Mouse (Mus musculus) ovary, postnatal 14 days (tissue): ENCODE data around the gene Zfp677.
"Not testable (repeated sequence)": the region's sequence is repeated elsewhere in the genome, so short reads cannot be mapped to it uniquely, and the experiment has no call there.

ENCODE experiments used
- DNase-seq: peaks from one replicate; pipeline ENCODE4 v3.0.0; 2022; ENCODE audit warnings: low spot score

Gene Zfp677

DNA sequence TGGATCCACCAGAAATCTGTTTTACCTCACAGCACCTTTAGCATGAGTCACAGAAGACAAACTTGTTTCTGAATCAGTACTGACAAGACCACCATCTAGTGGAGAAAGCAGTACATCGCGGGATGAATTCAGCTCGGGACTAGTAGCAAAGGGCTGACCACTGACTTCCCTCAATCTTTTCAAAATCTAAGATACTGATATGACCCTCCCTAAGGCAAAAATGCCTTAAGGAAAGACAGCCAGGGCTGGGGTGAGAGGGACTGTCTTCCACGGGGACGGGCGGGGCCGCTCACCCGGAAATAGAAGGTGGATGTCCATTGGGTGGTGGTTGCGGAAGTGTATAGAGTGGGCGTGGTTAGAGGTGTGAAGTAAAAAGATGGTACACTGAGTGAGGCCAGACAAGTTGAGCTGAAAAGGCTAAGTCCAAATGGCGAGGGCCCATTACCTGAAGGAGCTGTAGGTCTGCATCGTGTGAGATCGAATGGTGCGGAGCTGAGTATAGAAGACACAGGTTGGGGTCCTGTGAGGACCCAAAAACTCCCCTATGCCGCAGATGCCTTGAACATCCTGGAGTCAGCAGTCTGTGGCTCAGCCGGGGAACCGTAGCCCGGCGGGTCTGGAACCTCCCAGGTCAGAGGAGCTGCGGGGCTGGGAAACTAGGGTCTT is at the start of gene Zfp677:
Gene Zfp677, plus strand, starts transcription at position 358 of the 666 bp plus-strand sequence.
- peak; percentile 42 for DNase-seq

- not testable (repeated sequence) for DNase-seq
Measured at GRCm38 (mm10) chr17:21368018-21368417, 15.5 kb upstream of the Zfp677 start.

- DNase-seq: no peak
Measured at GRCm38 (mm10) chr17:21369925-21370719, 13.4 kb upstream of the Zfp677 start.

- DNase-seq: no peak
Measured at GRCm38 (mm10) chr17:21375311-21375710, 8.2 kb upstream of the Zfp677 start.

DNA sequence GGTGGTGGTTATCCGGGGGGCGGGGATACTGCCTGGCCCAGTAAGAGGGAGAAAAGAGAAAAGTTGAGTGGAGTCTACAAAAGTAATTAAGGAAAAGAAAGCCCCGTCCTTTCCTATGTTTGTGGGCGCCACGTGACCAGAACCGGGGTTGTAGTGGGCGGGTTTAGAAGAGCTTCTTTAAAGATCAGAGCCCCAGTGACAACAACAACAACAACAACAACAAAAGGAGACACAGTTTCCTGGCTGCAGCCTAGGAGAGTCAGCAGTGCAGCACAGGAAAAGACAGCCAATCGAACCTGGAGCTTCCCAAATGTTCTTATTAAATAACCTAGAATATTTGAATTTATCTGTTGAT is 486 bp downstream of the Zfp677 start:
- DNase-seq: no peak

DNA sequence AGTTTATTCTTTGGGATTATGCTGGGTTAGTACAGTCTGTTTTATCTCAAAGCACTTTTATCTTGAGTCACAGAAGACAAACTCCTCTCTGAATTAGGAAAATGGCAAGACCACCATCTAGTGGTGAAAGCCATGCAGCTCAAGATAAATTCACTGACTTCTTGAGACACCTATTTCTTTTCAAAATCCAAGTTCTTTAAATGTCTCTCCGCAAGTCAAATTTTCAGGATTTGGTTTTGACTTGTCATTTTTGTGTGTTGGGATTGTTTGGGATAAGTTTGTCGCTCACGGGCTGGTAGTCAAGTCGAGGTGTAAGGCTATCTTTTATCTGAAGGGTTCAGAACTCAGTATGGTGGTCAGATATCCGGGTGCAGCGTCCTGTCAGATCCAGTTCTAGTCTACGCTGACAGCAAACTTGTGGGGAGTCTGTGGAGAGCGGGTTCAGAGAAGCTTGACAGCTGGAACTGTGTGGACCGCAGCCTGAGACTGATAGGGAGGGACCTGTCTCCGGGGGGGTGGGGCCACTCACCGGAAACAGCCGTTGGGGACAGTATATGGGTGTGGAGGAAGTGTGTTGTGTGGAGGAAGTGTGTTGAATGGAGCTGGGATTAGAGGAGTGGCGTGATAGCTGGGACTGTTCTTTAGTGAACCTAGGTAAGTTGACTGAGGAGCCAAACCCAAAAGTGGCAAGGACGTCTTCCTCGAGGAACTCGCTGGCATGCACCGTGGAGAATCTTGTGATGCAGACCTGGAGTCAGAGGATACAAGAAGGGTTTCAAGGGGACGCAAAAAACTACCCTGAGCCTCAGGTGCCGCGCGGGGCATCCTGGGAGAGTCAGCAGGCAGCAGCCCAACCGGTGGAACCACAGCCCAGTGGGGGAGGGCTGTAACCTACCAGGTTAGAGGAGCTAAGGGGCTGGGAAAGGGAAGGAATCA is 39.4 kb downstream of the Zfp677 start, which contains the start of gene Zfp54:
Gene Zfp54, plus strand, starts transcription at position 564 of the 936 bp plus-strand sequence.
- peak; percentile 33 for DNase-seq

DNA sequence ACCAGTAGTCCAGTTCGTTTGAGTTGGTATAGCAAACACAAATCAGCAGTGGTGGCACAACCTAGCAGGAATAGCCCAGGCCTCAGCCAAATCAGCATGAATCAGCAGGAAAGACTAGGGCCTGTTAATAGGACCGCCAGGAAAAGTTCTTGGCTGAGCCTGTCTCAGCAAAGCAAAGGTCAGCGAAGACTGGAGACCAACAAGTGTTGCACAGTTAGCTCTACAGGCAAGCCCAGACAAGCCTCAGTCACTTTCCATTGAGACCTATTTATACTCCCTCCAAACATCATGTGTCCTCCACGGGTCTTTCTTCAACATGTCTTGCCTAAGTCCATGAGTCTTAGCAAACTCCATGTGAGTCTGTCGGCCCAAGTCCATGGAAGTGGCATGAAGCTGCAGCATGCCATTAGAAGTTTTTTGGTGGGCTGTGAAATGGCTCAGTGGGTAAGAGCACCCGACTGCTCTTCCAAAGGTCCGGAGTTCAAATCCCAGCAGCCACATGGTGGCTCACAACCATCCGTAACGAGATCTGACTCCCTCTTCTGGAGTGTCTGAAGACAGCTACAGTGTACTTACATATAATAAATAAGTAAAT is 55.4 kb downstream of the Zfp677 start:
- not testable (repeated sequence) for DNase-seq
